Mouse (Mus musculus): ENCODE data around the gene Zfhx3. TPM values are rescaled to one million over a fixed set of nuclear protein-coding genes. Genes with fewer than 3 reads are reported as not detected.
A peak's percentile ranks its signal among the peaks of the same experiment; 100 is the strongest.

Zfhx3 gene
- polyA plus RNA-seq, 2 experiments, result 0.25 to 0.65 TPM

GRCm38 (mm10) chr8:108713346-108714142, 771.1 kb downstream of the Zfhx3 start:
- 38% methylated on average over 19 of the region's 19 CpGs for WGBS (ENCODE audit: insufficient replicate concordance)
- no peaks in the 10 kb centered on the region for H3K9me3 ChIP-seq (ENCODE audit: control insufficient read depth, low read length)
- H3K4me2 ChIP-seq (ENCODE audit: low read depth), result peak overlapping the region; percentile 56
- TF ChIP-seq EP300 (IDR thresholded peaks at IDR 0.05; ENCODE audit: low read depth), result no peak
- no peak for TF ChIP-seq CTCF (IDR thresholded peaks at IDR 0.05; ENCODE audit: low read depth)
- H3K9ac ChIP-seq (replicated peaks), result no peak overlapping the region
- H3K4me1 ChIP-seq (replicated peaks; ENCODE audit: control insufficient read depth in 2 of 2, insufficient read depth in 2 of 2, low read length in 1 of 2), result peaks cover 0 to 11% of the 10 kb centered on the region in 2 experiments; a peak in 3 of 4 replicates
- ATAC-seq (ENCODE audit: insufficient read depth) (no peak), DNase-seq (ENCODE audit: low read depth in 3 of 3, low spot score in 3 of 3) (no peak)
- no peaks in the 10 kb centered on the region for H3K36me3 ChIP-seq (replicated peaks; ENCODE audit: control insufficient read depth, insufficient read depth, low read depth)
- H3K27me3 ChIP-seq (ENCODE audit: control insufficient read depth, insufficient read depth, low read length), result peaks cover 32% of the 10 kb centered on the region
- no peak overlapping the region for H3K27ac ChIP-seq
- no peak overlapping the region for H3K4me3 ChIP-seq (ENCODE audit: insufficient read depth in 1 of 2, low read depth in 2 of 2, low read length in 2 of 2)

GRCm38 (mm10) chr8:108714143-108714635, 771.7 kb downstream of the Zfhx3 start:
- peak; percentile 20 for ATAC-seq (ENCODE audit: insufficient read depth)
- Histone ChIP-seq H3K4me2 (ENCODE audit: low read depth) (peak overlapping the region; percentile 56), H3K9me3 (ENCODE audit: control insufficient read depth, low read length) (no peaks in the 10 kb centered on the region), H3K36me3 (replicated peaks; ENCODE audit: control insufficient read depth, insufficient read depth, low read depth) (no peaks in the 10 kb centered on the region), H3K4me3 (ENCODE audit: insufficient read depth in 1 of 2, low read depth in 2 of 2, low read length in 2 of 2) (peak overlapping the region; percentile 39 to 57), H3K27me3 (ENCODE audit: control insufficient read depth, insufficient read depth, low read length) (peaks cover 32% of the 10 kb centered on the region), H3K4me1 (replicated peaks; ENCODE audit: control insufficient read depth in 2 of 2, insufficient read depth in 2 of 2, low read length in 1 of 2) (peaks cover 0 to 12% of the 10 kb centered on the region in 2 experiments; a peak in 3 of 4 replicates), H3K27ac (no peak overlapping the region), H3K9ac (replicated peaks) (no peak overlapping the region)
- no peak for DNase-seq (ENCODE audit: low read depth in 3 of 3, low spot score in 3 of 3)
- no peak for TF ChIP-seq EP300 (IDR thresholded peaks at IDR 0.05; ENCODE audit: low read depth)
- TF ChIP-seq CTCF (IDR thresholded peaks at IDR 0.05; ENCODE audit: low read depth), result no peak
- 3% methylated on average over 21 of the region's 21 CpGs for WGBS (ENCODE audit: insufficient replicate concordance)

GRCm38 (mm10) chr8:108714636-108715415, 772.4 kb downstream of the Zfhx3 start:
- ATAC-seq (ENCODE audit: insufficient read depth) (peak; percentile 69), DNase-seq (ENCODE audit: low read depth in 3 of 3, low spot score in 3 of 3) (no peak)
- WGBS (ENCODE audit: insufficient replicate concordance), result under 1% methylated on average over 61 of the region's 84 CpGs
- peaks cover 32% of the 10 kb centered on the region for H3K27me3 ChIP-seq (ENCODE audit: control insufficient read depth, insufficient read depth, low read length)
- no peaks in the 10 kb centered on the region for H3K36me3 ChIP-seq (replicated peaks; ENCODE audit: control insufficient read depth, insufficient read depth, low read depth)
- H3K9ac ChIP-seq (replicated peaks), result no peak overlapping the region
- no peak for TF ChIP-seq EP300 (IDR thresholded peaks at IDR 0.05; ENCODE audit: low read depth)
- TF ChIP-seq CTCF (IDR thresholded peaks at IDR 0.05; ENCODE audit: low read depth), result no peak
- H3K4me1 ChIP-seq (replicated peaks; ENCODE audit: control insufficient read depth in 2 of 2, insufficient read depth in 2 of 2, low read length in 1 of 2), result peaks cover 0 to 10% of the 10 kb centered on the region in 2 experiments; a peak in 3 of 4 replicates
- H3K4me2 ChIP-seq (ENCODE audit: low read depth), result peak overlapping the region; percentile 56
- H3K4me3 ChIP-seq (ENCODE audit: insufficient read depth in 1 of 2, low read depth in 2 of 2, low read length in 2 of 2), result peak overlapping the region; percentile 44 to 57
- H3K27ac ChIP-seq, result no peak overlapping the region
- H3K9me3 ChIP-seq (ENCODE audit: control insufficient read depth, low read length), result no peaks in the 10 kb centered on the region

- no peak for DNase-seq (ENCODE audit: low read depth in 3 of 3, low spot score in 3 of 3)
- WGBS (ENCODE audit: insufficient replicate concordance), result 20% methylated on average over 10 of the region's 11 CpGs
- Histone ChIP-seq H3K9ac (replicated peaks) (no peak overlapping the region), H3K27ac (no peak overlapping the region), H3K9me3 (ENCODE audit: control insufficient read depth, low read length) (no peaks in the 10 kb centered on the region), H3K27me3 (ENCODE audit: control insufficient read depth, insufficient read depth, low read length) (peaks cover 32% of the 10 kb centered on the region), H3K4me1 (replicated peaks; ENCODE audit: control insufficient read depth in 2 of 2, insufficient read depth in 2 of 2, low read length in 1 of 2) (peaks cover 0 to 10% of the 10 kb centered on the region in 2 experiments; a peak in 2 of 4 replicates), H3K4me2 (ENCODE audit: low read depth) (peak overlapping the region; percentile 56), H3K36me3 (replicated peaks; ENCODE audit: control insufficient read depth, insufficient read depth, low read depth) (no peaks in the 10 kb centered on the region), H3K4me3 (ENCODE audit: insufficient read depth in 1 of 2, low read depth in 2 of 2, low read length in 2 of 2) (peak overlapping the region; percentile 44 to 57)
- no peak for TF ChIP-seq EP300 (IDR thresholded peaks at IDR 0.05; ENCODE audit: low read depth)
- TF ChIP-seq CTCF (IDR thresholded peaks at IDR 0.05; ENCODE audit: low read depth), result no peak
- ATAC-seq (ENCODE audit: insufficient read depth), result no peak
Observed at GRCm38 (mm10) chr8:108715416-108715948, 773.0 kb downstream of the Zfhx3 start.

All from liver, embryonic 14.5 days (tissue).